Mouse (Mus musculus) bone marrow macrophage, adult 2 months (primary cell): Measurements from ENCODE around the gene Rgs19.

Experiments
- CTCF ChIP-seq: IDR thresholded peaks from 2 replicates; pipeline ENCODE4 v1.5.1; 2012; ENCODE audit warnings: low read depth, mild to moderate bottlenecking, low read length, moderate library complexity
- POLR2A ChIP-seq: IDR thresholded peaks from 2 replicates; pipeline ENCODE4 v1.6.1; 2012; ENCODE audit warnings: mild to moderate bottlenecking, low read depth, low read length, borderline replicate concordance

GRCm38 (mm10) chr2:181646626-181647472 lies 46.9 kb downstream of the Rgs19 start:
- TF ChIP-seq CTCF = no peak
- no peak for TF ChIP-seq POLR2A
